Mouse (Mus musculus) skeletal muscle tissue, adult 2 months (tissue): ENCODE data around the gene Ccm2.

Source experiments
- DNase-seq: peaks from one replicate; pipeline ENCODE4 v3.0.0-alpha.2; 2012; ENCODE audit warnings: low read depth, low spot score

Gene Ccm2

GRCm38 (mm10) chr11:6603887-6604603 lies 57.4 kb downstream of the Ccm2 start:
- no peak for DNase-seq

- DNase-seq = no peak
Measured at GRCm38 (mm10) chr11:6604604-6604936, 57.9 kb downstream of the Ccm2 start.

- no peak for DNase-seq
Measured at GRCm38 (mm10) chr11:6605021-6605481, 58.4 kb downstream of the Ccm2 start.

- DNase-seq = no peak
Measured at GRCm38 (mm10) chr11:6605491-6606399, 59.1 kb downstream of the Ccm2 start, which contains the start of gene Nacad. Nacad (minus strand) TSS chr11:6606053.

GRCm38 (mm10) chr11:6615250-6616205 lies 68.8 kb downstream of the Ccm2 start:
- DNase-seq = no peak

GRCm38 (mm10) chr11:6623704-6624103 lies 77.0 kb downstream of the Ccm2 start:
- DNase-seq = no peak

GRCm38 (mm10) chr11:6624619-6625382 lies 78.1 kb downstream of the Ccm2 start:
- no peak for DNase-seq

GRCm38 (mm10) chr11:6625478-6626387 lies 79.0 kb downstream of the Ccm2 start, which contains the start of gene Tbrg4:
Tbrg4 (minus strand) TSS chr11:6626067.
- peak; percentile 94 for DNase-seq

GRCm38 (mm10) chr11:6626388-6626772 lies 79.7 kb downstream of the Ccm2 start:
- DNase-seq = no peak

GRCm38 (mm10) chr11:6627731-6628130 lies 81.0 kb downstream of the Ccm2 start:
- DNase-seq = no peak

- no peak for DNase-seq
Measured at GRCm38 (mm10) chr11:6628568-6628967, 81.9 kb downstream of the Ccm2 start.

GRCm38 (mm10) chr11:6629655-6630054 lies 83.0 kb downstream of the Ccm2 start:
- DNase-seq = no peak

GRCm38 (mm10) chr11:6636150-6636549 lies 89.5 kb downstream of the Ccm2 start:
- DNase-seq = no peak

- DNase-seq = no peak
Measured at GRCm38 (mm10) chr11:6638537-6638936, 91.8 kb downstream of the Ccm2 start, which contains the start of gene Wap. Wap (minus strand) TSS chr11:6638637.

- no peak for DNase-seq
Measured at GRCm38 (mm10) chr11:6639072-6639471, 92.4 kb downstream of the Ccm2 start.

GRCm38 (mm10) chr11:6644566-6644965 lies 97.9 kb downstream of the Ccm2 start:
- DNase-seq = no peak
